Mouse (Mus musculus) forelimb bud, embryonic 11.5 days (tissue): Measurements from ENCODE around the gene Cpne1.

Experiments
- DNase-seq: peaks from one replicate; pipeline ENCODE4 v3.0.0-alpha.2; 2012; ENCODE audit warnings: low read depth, low spot score

Cpne1 gene

DNA sequence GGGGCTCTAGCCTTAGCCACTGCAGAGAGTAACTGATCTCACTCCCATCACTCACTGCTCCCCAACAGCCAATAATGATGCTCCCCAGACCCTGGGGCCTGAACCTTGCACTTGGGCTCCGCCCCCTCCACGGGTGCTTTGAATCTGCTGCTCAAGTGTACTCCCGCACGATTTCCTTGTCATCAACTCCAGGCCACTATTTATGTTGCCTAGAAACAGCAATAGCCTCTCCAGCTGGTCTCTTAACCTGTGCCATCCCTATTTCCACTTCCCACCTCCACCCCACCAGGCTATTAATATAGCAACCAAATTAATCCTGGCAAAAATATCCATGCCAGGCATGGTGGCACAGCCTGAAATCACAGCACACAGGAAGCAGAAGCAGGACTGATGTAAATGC is 32.1 kb downstream of the Cpne1 start:
- DNase-seq = no peak

DNA sequence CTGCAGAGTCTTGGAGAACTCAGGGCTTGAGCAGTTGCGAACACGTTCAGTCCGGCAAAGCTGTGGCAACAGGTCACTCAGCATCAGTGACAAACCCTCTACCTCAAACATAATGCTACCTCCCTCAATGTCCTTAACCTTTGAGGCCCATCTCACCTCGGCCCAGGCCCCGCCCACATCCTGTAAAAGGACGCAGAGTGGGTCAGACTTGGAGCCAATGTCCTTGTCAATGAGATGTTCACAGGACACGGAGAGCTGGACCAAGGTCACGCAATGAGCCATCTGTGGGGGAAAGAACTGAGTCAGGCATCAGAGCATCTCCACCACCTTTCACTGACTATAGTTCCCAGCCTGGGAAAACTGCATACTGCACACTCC is 32.6 kb downstream of the Cpne1 start:
- DNase-seq = no peak

DNA sequence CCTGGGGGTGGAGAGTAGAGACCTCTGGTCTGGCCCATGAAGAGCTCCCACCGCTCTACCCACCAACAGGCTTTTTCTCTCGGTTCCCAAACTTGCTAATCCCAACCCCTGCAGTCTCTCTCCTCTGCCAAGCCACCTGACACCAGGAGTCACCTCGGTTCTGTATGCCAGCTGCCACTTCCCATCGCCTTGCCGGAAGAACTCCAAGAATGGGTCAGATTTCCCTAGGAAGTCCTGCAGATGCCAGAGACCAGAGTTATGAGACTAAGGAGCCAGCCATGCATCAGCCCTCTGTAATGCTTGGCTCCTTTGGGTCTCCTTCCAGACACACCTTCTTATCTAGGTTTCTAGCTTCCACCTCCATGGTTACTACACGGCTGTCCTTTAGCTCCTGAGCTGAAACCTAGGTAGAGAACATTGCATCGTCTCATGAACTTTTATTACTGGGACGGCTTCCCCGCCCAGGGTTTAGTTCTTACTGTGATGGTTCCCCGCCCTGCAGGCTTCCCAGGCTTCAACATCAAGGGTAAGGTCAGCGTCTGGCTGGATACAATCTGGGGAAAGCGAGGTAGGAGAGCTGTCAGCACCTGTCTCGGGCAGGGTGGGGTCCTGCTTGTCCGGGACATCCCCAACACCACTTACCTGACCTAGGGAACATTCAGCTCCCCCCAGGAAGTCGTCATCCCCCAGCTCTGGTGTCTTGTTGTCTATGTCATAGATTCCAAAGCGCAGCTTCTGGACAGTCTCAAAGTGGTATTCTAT is 33.2 kb downstream of the Cpne1 start:
- DNase-seq = no peak

DNA sequence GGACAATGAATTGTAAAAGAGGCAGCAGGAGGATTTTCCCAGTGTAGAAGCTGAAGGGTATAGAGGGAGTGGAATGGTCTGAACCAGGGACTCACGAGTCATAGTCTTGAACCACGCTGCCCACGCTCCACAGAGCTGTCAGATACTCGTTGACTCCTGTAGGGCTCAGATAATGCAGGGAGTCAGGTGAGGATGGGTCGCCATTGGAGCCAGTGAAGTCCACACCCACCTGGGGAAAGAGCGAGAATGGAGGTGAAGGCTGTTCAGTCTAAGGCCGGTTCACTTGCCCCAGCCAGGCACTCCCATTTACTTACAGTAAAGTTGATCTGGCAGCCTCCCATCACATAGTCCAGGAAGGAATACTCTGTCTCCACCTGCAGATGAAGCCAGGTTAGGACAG is 34.3 kb downstream of the Cpne1 start:
- DNase-seq = no peak

DNA sequence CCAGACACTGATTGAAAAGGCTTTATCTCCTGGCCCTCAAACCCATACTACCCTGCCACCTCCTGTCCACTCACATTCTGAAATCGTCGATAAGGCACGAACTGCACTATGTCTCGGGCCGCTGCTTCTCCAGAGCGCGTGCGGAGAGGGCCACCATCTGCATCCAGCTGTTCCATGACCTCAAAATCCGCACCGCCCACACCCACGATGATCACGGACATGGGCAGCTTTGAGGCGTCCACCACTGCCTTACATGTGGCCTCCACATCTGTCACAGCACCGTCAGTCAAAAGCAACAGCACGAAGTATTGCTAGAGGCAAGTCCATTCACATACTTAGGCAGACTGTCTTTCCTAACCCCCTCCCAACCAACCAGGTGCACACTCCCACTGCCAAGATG is 38.0 kb downstream of the Cpne1 start:
- no peak for DNase-seq

DNA sequence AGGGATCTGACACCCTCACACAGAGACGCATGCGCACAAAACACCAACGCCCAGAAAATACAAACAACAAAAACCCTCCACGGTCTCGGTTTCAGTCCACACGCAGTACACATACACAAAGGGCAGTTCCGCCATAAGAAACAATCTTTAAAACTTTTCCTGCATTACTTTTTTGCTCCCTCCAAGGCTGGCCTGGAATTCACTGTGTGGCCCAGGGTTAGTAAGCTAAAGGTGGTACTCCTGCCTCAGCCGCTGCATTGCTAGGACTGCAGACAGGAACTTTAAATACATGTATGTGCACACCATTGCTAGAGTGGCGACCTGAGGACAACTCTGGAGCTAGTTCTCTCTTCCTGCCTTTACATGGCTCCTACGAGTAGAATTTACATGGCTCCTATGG is 40.5 kb downstream of the Cpne1 start:
- no peak for DNase-seq

DNA sequence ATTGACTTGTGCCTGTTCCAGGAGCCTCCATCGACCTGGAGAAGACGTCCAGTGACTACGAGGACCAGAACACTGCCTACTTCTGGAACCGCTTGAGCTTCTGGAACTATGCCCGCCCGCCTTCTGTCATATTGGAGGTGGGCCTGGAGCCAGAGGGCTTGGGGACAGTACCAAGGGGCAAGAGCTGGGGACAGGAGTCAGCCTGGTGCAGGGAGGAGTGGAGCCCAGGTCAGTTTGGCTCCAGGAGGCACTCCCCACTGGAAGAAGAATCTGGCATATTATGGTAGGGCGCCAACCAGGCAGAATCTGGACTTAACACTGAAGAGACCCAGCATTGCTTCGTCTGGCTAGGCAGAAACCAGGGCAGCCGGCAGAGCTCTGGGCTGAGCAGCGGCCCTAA is 43.8 kb downstream of the Cpne1 start:
- no peak for DNase-seq

DNA sequence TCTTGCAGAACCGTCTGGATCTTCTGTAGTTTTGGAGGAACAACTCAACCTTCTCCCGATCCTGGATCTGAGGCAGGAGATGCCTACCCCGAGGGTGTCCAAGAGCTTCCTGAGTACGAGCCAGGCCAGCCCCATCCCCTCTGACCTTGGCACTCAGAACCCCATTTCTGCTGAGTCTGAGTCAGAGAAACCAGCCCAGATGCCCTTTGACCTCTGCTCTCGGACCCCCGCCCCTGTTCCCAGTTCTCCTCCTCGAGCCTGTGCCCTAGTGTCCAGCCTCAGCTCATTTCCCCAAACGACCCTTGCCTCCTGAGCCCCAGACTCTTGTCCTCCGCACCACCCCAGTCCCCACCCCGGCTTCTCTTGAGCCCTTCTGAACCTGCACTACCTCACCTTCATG is 45.6 kb downstream of the Cpne1 start:
- DNase-seq = no peak

DNA sequence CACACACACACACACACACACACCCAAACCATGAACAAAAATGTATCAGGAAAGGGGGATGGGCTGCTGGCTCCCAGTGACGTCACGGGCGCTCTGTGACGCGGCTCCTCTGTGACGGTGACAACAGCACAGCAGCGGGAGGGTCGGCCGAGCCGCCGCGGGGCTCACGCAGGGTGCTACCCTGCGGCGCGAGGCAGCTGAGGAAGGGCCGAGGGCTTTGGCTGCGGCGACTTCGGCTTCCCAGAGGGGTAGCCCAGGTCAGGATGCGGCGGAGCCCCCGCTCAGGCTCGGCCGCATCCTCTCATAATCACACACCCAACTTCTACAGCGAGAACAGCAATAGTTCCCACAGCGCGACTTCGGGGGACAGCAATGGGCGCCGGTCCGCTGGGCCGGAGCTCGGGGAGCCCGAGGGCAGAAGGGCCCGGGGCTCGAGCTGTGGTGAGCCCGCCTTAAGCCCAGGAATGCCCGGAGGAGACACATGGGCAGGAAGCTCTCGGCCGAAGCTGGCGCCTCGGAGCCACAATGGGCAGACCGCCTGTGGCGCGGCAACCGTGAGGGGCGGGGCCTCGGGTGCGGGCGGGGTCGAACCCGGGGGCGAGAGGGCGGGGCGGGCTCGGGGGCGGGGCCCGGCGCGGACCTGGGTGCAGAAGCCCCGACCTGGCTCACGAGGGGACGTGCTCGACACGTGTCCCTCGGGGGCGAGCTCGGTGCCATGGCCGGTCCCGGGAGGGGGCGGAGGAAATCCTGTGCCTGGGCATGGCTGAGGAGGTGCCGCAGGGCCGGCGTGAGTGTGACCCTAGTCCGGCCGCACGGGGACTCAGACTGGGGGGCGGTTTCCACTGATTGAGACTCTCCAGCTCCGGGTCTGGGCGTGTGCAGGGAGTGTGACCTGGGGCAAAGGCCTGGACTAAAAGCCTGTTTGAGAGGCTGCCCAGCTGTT is 46.4 kb downstream of the Cpne1 start, which contains the start of gene Spag4:
Gene Spag4 (plus strand): TSS at position 77 of the 943 bp plus-strand sequence.
- DNase-seq = peak; percentile 85

DNA sequence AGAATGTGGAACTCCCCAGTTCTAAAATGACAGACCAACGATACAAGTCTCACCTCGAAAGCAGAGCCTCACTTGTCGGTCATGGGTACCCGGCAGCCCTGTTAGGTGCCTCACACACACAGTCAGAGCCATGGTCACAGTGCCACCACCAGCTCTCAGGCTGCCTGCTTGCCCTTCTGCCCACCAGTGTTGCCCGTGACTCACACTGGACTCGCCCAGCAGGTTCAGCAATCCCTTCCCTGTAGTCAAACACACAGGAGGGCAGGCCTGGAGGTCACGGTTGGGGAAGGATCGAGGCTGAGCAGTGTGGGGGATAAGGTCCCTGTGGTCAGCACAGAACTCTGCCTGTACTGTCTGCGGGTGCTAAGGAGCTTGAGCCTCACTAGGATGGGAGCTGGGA is 58.9 kb downstream of the Cpne1 start, which contains the start of gene Fer1l4:
Gene Fer1l4 (minus strand): TSS at position 132 of the 400 bp plus-strand sequence.
- no peak for DNase-seq

DNA sequence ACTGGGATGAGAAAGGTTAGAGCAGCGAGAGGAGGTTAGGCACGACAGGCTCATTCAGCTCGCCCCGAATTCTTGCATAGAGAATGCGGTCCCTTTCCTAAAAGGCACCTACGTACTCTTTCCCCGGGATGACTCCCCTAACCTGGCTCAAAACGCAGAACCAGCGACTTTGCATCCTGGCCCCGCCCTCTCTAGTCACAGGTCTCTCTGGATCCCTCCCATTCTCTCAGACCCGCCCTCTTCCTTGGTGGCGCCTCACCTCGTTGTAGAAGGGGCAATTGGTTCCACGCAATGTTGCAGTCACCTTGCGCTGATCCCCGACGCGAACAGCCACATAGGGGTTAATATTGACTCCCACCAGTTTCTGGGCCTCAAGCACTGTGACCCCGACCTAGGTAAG is 63.8 kb downstream of the Cpne1 start:
- DNase-seq = no peak

DNA sequence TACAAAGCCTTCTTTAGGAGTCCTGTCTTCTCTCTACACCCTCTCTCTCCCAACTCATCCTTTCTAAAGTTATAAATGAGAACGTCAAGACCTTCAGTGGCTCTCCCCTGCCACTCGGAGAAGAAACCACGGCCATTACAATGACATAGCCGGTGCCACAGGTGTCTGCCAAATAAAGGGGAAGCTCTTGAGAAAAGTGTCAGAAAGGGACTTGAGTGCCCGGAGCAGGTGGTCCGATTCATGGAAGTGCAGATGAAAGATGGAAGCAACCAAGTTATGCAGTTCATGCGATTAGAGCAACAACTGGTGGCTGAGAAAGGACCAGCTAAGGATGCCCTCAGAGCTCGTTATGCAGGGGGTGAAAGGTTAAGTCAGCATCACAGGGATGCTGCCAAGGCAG is 68.9 kb downstream of the Cpne1 start:
- DNase-seq = no peak

DNA sequence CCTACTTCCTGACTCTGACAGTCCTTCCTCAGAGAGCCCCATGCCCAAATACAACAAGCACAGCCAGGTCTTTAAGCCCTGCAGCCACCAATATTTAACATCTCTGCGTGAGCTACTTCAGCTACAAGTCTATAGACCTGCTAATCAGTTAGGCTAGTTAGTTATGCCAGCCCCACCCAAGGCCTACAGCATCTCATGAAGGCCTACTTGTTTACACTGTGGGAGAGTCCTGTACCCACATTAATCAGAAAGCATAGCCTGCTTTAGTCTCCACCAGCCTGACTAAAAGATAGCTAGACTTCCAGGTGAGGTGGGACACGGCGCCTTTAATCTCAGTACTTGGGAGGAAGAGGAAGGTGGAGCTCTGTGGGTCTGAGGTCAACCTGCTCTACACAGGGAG is 72.4 kb downstream of the Cpne1 start:
- DNase-seq = no peak

DNA sequence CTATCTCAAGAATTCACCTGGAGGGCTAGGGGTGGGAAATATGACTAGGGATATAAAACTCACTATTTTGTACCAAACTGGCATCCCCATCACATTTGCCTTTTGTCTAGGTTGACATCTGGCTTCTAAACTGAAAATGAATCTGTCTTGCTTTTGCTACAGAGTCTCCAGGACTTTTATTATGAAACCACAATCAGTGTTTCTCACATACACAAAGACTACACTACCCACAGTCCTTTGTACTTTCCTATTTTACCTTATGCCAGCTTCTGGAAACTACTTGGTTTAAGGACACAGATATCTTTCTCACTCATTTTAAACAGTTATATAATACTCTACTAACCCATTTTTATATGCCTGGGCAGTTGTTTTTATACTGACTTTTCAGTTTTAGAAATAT is 86.3 kb downstream of the Cpne1 start:
- no peak for DNase-seq
